Mouse (Mus musculus) activated CD4-positive, CD25-positive, alpha-beta regulatory T cell (primary cell): Measurements from ENCODE around the gene Adamtsl1. TPM values are rescaled to one million over a fixed set of nuclear protein-coding genes. Genes with fewer than 3 reads are reported as not detected.

ENCODE experiments used
- polyA plus RNA-seq, 2 experiments: library from polyadenylated mRNA; unstranded; fragments of 100-300 nt; shearing (Covaris generic); gene quantifications; one replicate each; pipeline ENCODE4 v1.2.1; 2017

Gene Adamtsl1
- polyA plus RNA-seq, result under 1 TPM; 0.21 to 0.76 TPM

DNA sequence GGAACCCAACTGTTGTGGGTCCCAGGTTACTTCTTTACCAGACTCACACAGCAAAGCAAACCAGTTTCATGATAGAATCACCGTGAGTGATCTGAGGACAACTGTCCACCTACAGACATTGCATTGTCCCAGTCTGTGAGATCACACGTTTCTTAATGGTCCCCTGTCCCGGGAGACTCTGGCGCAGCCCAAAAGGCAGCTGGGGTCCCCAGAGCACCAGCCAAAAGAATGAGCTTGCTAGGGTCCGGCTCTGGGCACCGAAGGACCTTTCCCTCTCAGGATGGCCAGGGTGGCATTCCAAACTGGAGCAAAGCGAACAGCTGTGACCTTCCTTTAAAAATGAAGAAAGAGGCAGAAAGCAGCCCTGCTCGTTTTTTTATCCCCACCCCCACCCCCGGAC lies at the start of gene Adamtsl1:
Adamtsl1 (plus strand) TSS at position 381 of the 400 bp plus-strand sequence.

